Mouse (Mus musculus) T-cell, adult 2 months (primary cell): ENCODE results near the gene Vmn1r34.
"Not testable (repeated sequence)": the region's sequence is repeated elsewhere in the genome, so short reads cannot be mapped to it uniquely, and the experiment has no call there.

Experiments used
- DNase-seq: peaks from one replicate; pipeline ENCODE4 v3.0.0; 2022; ENCODE audit warnings: low spot score

Vmn1r34 gene

DNA sequence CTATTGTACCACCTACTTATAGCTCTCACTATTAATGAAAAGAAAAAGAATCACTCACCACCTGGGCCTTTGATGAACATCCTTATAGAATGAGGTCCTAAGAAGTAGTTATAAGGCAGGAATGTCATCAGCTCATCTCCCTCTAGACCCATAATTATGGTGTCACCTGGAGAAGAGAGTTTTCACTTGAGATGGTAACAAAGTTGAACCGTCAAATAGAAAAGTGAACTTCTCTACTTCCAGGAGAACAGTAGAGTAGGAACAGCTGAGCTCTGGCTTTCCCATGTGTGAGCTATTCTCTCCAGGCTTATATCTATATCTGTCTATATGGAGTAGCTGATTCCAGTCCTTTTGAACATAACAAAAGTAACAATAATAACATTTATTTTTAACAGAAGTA is at the start of gene Vmn1r34:
Vmn1r34 (minus strand) TSS at position 101 of the 400 bp plus-strand sequence.
- DNase-seq = no peak

DNA sequence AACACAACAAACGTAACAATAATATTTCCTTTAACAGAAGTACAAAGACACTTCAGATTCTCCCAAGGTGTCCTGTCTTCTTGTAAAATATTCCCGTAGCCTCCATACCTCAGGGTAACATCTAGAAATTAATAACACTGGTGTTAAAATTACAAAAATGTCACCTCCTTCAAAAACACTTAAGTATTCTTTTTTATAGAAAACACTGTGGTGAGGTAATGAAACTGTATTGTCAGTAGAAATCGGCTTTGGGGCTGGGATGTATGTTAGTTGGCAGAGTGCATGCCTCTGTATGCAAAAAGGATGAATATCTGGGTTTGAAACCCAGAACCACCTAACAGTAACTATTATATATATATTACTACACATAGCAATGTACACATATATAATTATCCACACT is 42.1 kb upstream of the Vmn1r34 start, which contains the start of gene Vmn1r35:
Vmn1r35 (minus strand) TSS at position 101 of the 400 bp plus-strand sequence.
- no peak for DNase-seq

- not testable (repeated sequence) for DNase-seq
These were observed 25.5 kb downstream of the Vmn1r34 start, which contains the start of gene Vmn1r33 for GRCm38 (mm10) chr6:66618182-66618581. Gene Vmn1r33, minus strand, starts transcription at chr6:66618282.

DNA sequence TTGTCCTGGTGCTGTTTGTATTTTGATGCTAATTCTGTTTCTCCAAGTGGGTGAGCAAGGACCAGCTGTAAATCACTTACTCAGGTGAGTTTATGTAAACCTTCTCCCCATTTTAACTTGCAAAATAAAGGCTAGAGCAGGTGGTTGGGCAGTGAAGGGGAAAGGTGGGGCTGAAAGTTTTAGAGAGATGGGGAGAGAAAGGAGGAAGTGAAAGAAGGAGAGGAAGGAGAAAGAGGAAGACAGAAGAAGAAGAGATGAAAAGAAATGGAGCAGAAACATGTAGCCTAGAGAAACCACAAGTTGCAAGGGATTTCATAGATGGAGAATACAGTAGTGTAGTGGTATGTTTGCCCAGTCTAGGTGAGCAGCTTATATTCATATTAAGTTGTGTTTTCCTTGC is 47.9 kb downstream of the Vmn1r34 start:
- DNase-seq = no peak
